21 mouse cellular contexts compared by ENCODE assay signal in the genomic region with DNA sequence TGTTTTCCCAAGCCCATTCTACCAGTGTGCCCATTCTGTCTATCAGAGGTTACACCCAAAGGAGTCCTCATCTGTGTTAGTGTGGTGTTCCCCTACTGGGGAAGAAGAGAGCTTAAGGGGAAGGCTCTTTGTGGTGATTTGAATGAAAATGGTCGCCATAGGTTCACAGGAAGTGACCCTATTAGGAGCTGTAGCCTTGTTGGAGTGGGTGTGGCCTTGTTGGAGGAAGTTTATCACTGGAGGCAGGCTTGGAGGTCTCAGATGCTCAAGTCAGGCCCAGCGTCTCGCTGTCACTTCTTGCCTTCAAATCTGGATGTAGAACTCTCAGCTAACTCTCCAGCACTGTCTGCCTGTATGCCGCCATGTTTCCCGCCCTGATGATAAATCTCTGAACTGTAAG. TPM values are rescaled to one million over a fixed set of nuclear protein-coding genes. Genes with fewer than 3 reads are reported as not detected.
A peak's percentile ranks its signal among the peaks of the same experiment; 100 is the strongest.
DNase-seq lines count a peak whose midpoint lies in the region; ATAC-seq lines count a peak whose summit lies in the region.
"Had no signal": no experiment of that assay in that cellular context is flagged by ENCODE, and none has a peak within 500 bp of the region (broad histone marks: within the 10 kb centered on the region; RNA-seq: fewer than 3 reads in every experiment).

No protein-coding gene starts in this region.

- no peaks in the 10 kb centered on the region for H3K4me1 ChIP-seq in forebrain, embryonic 11.5 days (replicated peaks; ENCODE audit: control insufficient read depth, insufficient read depth, low read length)
- 0 out of 2 replicates have a peak, but pooled peaks cover 4% of the 10 kb centered on the region for H3K4me1 ChIP-seq in forebrain, embryonic 10.5 days
- H3K4me1 ChIP-seq: embryonic facial prominence, embryonic 10.5 days; embryonic facial prominence, embryonic 12.5 days had no signal

- peak; percentile 16 for DNase-seq in forebrain, embryonic 11.5 days (ENCODE audit: low spot score)
- no peak for DNase-seq in forebrain, embryonic 10.5 days (ENCODE audit: extremely low spot score, low spot score)
- peak; percentile 52 for DNase-seq in ES-CJ7 (ENCODE audit: low read depth, low spot score)
- peak; percentile 64 for DNase-seq in ZHBTc4 (ENCODE audit: low read depth, low spot score)
- DNase-seq in layer of hippocampus, postnatal 36 days = no peak
- no peak for DNase-seq in urinary bladder, postnatal 10 days (ENCODE audit: low spot score)
- DNase-seq: adrenal gland, adult 8-10 months; adrenal gland, postnatal 14 days; adrenal gland, postnatal 36 days; B cell, adult 2 months; cerebellum, adult 11-12 months; cerebellum, adult 2 months; cerebellum, adult 9-10 months; cerebellum, postnatal 10 days; cerebellum, postnatal 25 days; forebrain, postnatal 0 days had no signal

- no peaks in the 10 kb centered on the region; the same call in 1 of the 2 replicates for H3K36me3 ChIP-seq in forebrain, embryonic 11.5 days (ENCODE audit: control insufficient read depth, insufficient read depth, low read length)
- peaks cover 32% of the 10 kb centered on the region for H3K36me3 ChIP-seq in forebrain, embryonic 10.5 days (replicated peaks)

- H3K4me2 ChIP-seq in forebrain, embryonic 11.5 days (ENCODE audit: low read depth, low read length, severe bottlenecking) = no peak overlapping the region
- H3K4me2 ChIP-seq: embryonic facial prominence, embryonic 12.5 days; forebrain, embryonic 13.5 days; forebrain, embryonic 15.5 days had no signal

- H3K27me3 ChIP-seq in forebrain, embryonic 11.5 days (ENCODE audit: control insufficient read depth, insufficient read depth, low read length) = no peaks in the 10 kb centered on the region
- no peaks in the 10 kb centered on the region for H3K27me3 ChIP-seq in forebrain, embryonic 10.5 days (ENCODE audit: poor library complexity, severe bottlenecking)
- H3K27me3 ChIP-seq: embryonic facial prominence, embryonic 12.5 days; forebrain, embryonic 13.5 days; forebrain, embryonic 15.5 days had no signal

- no peaks in the 10 kb centered on the region for H3K9me3 ChIP-seq in forebrain, embryonic 11.5 days (ENCODE audit: control insufficient read depth, low read length)
- H3K9me3 ChIP-seq in forebrain, embryonic 10.5 days = no peaks in the 10 kb centered on the region
- H3K9me3 ChIP-seq: embryonic facial prominence, embryonic 10.5 days; embryonic facial prominence, embryonic 12.5 days; forebrain, embryonic 13.5 days; forebrain, embryonic 15.5 days had no signal

- no peak for ATAC-seq in forebrain, embryonic 11.5 days (replicated peaks; ENCODE audit: low FRiP score)
- ATAC-seq: CD4-positive, CD25-positive, alpha-beta regulatory T cell, adult 4 months; forebrain, embryonic 13.5 days; forebrain, embryonic 15.5 days; forebrain, postnatal 0 days had no signal

- no peak overlapping the region for H3K4me3 ChIP-seq in forebrain, embryonic 11.5 days (ENCODE audit: low read depth, low read length)
- no peak overlapping the region for H3K4me3 ChIP-seq in forebrain, embryonic 10.5 days
- H3K4me3 ChIP-seq: embryonic facial prominence, embryonic 10.5 days; embryonic facial prominence, embryonic 12.5 days; forebrain, embryonic 13.5 days; forebrain, embryonic 15.5 days had no signal

- WGBS in forebrain, embryonic 11.5 days = 84% methylated on average over 5 of the region's 5 CpGs
- 88% methylated on average over 5 of the region's 5 CpGs for WGBS in forebrain, embryonic 10.5 days

- no peak overlapping the region for H3K27ac ChIP-seq in forebrain, embryonic 11.5 days (ENCODE audit: low read depth, low read length)
- H3K27ac ChIP-seq in forebrain, embryonic 10.5 days = no peak overlapping the region
- H3K27ac ChIP-seq: embryonic facial prominence, embryonic 10.5 days; embryonic facial prominence, embryonic 12.5 days; forebrain, embryonic 13.5 days; forebrain, embryonic 15.5 days had no signal

- no peak overlapping the region for H3K9ac ChIP-seq in forebrain, embryonic 11.5 days (ENCODE audit: low read length)
- H3K9ac ChIP-seq: embryonic facial prominence, embryonic 12.5 days; forebrain, embryonic 13.5 days; forebrain, embryonic 15.5 days; forebrain, postnatal 0 days had no signal

RNA-seq across cellular contexts. Expression of gene Mrps11, which starts 12.0 kb away (rescaled TPM):
- 81.4 and 85.2 TPM in 2 replicates for polyA plus RNA-seq in forebrain, embryonic 11.5 days (2014; fragmentation: Nextera tagmentation; extraction: Ambion mirVana)
- polyA plus RNA-seq in forebrain, embryonic 10.5 days (2016; fragmentation: Nextera tagmentation; extraction: Ambion mirVana) = 87.0 and 90.5 TPM in 2 replicates
- 10 to 100 TPM; 36.2 to 38.8 TPM for total RNA-seq in layer of hippocampus, postnatal 36 days (2021)

RNA-seq across cellular contexts. Expression of gene Mrpl46, which starts 12.4 kb away (rescaled TPM):
- polyA plus RNA-seq in forebrain, embryonic 11.5 days (2014; fragmentation: Nextera tagmentation; extraction: Ambion mirVana) = 70.5 and 73.0 TPM in 2 replicates
- polyA plus RNA-seq in forebrain, embryonic 10.5 days (2016; fragmentation: Nextera tagmentation; extraction: Ambion mirVana) = 85.9 and 86.2 TPM in 2 replicates
- total RNA-seq in layer of hippocampus, postnatal 36 days (2021) = 10 to 100 TPM; 29.9 to 30.4 TPM

RNA-seq across cellular contexts. Expression of gene Ntrk3, which starts 33.1 kb away (rescaled TPM):
- polyA plus RNA-seq in forebrain, embryonic 11.5 days (2014; fragmentation: Nextera tagmentation; extraction: Ambion mirVana) = 6.4 and 7.3 TPM in 2 replicates
- 2.3 and 3.8 TPM in 2 replicates for polyA plus RNA-seq in forebrain, embryonic 10.5 days (2016; fragmentation: Nextera tagmentation; extraction: Ambion mirVana)
- total RNA-seq in layer of hippocampus, postnatal 36 days (2021) = 100 to 1,000 TPM; 199 to 229 TPM

Comparison
In these comparisons a context has a peak if more than half of its experiments do, and no peak if none do; other contexts are left out.
1. DNase-seq: peak in forebrain, embryonic 11.5 days (single experiment), ES-CJ7 (single experiment) and ZHBTc4 (single experiment); none in forebrain, embryonic 10.5 days (single experiment), layer of hippocampus, postnatal 36 days (0 of 2) and urinary bladder, postnatal 10 days (single experiment).